8 mouse cellular contexts compared by ENCODE assay signal in the genomic region with DNA sequence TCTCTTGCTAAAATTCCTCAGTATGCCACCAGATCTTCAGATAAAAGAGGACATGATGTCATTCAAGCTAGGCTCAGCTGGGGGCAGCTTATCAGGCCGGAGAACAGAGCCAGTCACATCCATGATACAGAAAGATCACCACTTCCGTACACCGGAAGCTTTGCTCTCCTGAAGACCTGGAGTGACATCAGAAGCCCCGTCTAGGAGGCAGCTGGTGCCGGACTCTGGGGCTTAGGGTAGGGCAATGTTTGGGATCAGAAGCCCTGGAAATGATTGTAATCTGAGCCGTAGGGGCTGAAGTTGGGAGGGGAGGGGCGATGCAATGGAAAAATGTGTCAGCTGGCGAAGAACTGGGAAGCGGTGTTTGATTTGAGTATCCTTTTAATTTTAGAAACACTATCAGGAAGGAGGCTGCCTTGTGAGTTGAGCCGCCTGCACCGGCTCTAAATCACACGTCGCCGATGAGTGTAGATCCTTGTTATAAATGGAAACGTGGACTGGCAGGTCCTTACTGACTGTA. TPM values are rescaled to one million over a fixed set of nuclear protein-coding genes. Genes with fewer than 3 reads are reported as not detected.
DNase-seq lines count a peak whose midpoint lies in the region; ATAC-seq and TF ChIP-seq lines count a peak whose summit lies in the region.

No protein-coding gene starts in this region.

- no peaks in the 10 kb centered on the region for H3K27me3 ChIP-seq in cerebellum, adult 2 months (ENCODE audit: control insufficient read depth, insufficient read depth, low read length)
- H3K27me3 ChIP-seq in heart, embryonic 16.5 days (ENCODE audit: control insufficient read depth, insufficient read depth, low read length) = no peaks in the 10 kb centered on the region
- H3K27me3 ChIP-seq in myocyte (ENCODE audit: control insufficient read depth, insufficient read depth, insufficient read length) = no peaks in the 10 kb centered on the region
- H3K27me3 ChIP-seq in forebrain, embryonic 12.5 days = no peaks in the 10 kb centered on the region

- TF ChIP-seq CTCF in cerebellum, adult 2 months (IDR thresholded peaks at IDR 0.05; ENCODE audit: borderline replicate concordance, insufficient read depth, low read depth, low read length) = no peak

- H3K36me3 ChIP-seq in heart, embryonic 16.5 days (ENCODE audit: control insufficient read depth, insufficient read depth) = no peaks in the 10 kb centered on the region
- H3K36me3 ChIP-seq in myocyte (ENCODE audit: control insufficient read depth, insufficient read depth) = no peaks in the 10 kb centered on the region
- H3K36me3 ChIP-seq in forebrain, embryonic 12.5 days (replicated peaks) = no peaks in the 10 kb centered on the region

- WGBS in cerebellum, adult 2 months = 42% methylated on average over 15 of the region's 15 CpGs
- 4% methylated on average over 15 of the region's 15 CpGs for WGBS in heart, embryonic 16.5 days
- WGBS in forebrain, embryonic 12.5 days = 47% methylated on average over 15 of the region's 15 CpGs

- no peaks in the 10 kb centered on the region for H3K79me2 ChIP-seq in myocyte (ENCODE audit: control insufficient read depth, insufficient read depth)

- no peak overlapping the region for H3K27ac ChIP-seq in cerebellum, adult 2 months (ENCODE audit: insufficient read depth, low read length)
- H3K27ac ChIP-seq in heart, embryonic 16.5 days (ENCODE audit: low read length) = peak overlapping the region; percentile 93
- H3K27ac ChIP-seq in forebrain, embryonic 12.5 days = no peak overlapping the region

- peak; percentile 89 for ATAC-seq in heart, embryonic 16.5 days (replicated peaks; ENCODE audit: extremely low read depth, insufficient read depth, low FRiP score)
- no peak for ATAC-seq in forebrain, embryonic 12.5 days (ENCODE audit: low FRiP score)

- H3K4me3 ChIP-seq in cerebellum, adult 2 months (replicated peaks; ENCODE audit: insufficient read depth, low read depth, low read length) = peak overlapping the region; percentile 12
- peak overlapping the region; percentile 41 for H3K4me3 ChIP-seq in heart, embryonic 16.5 days (ENCODE audit: low read length)
- H3K4me3 ChIP-seq in myocyte = no peak overlapping the region
- H3K4me3 ChIP-seq in forebrain, embryonic 12.5 days (replicated peaks) = no peak overlapping the region

- no peak for DNase-seq in cerebellum, adult 2 months
- DNase-seq in cerebellum, adult 9-11 months = no peak
- peak; percentile 52 for DNase-seq in adrenal gland, postnatal 14 days
- peak; percentile 57 for DNase-seq in kidney, postnatal 14 days
- no peak for DNase-seq in cerebellum, postnatal 4 days (ENCODE audit: low spot score in 2 of 2)

- no peaks in the 10 kb centered on the region for H3K4me1 ChIP-seq in cerebellum, adult 2 months (ENCODE audit: control insufficient read depth, insufficient read depth, low read length)
- peaks cover 22% of the 10 kb centered on the region for H3K4me1 ChIP-seq in heart, embryonic 16.5 days (ENCODE audit: control insufficient read depth, insufficient read depth, low read length)
- peaks cover 6% of the 10 kb centered on the region; the same call in 1 of the 2 replicates for H3K4me1 ChIP-seq in forebrain, embryonic 12.5 days

- H3K9ac ChIP-seq in heart, embryonic 16.5 days (ENCODE audit: low read length) = peak overlapping the region; percentile 59
- H3K9ac ChIP-seq in forebrain, embryonic 12.5 days = no peak overlapping the region; the same call in 1 of the 2 replicates

- no peak overlapping the region for H3ac ChIP-seq in myocyte (ENCODE audit: control insufficient read depth, insufficient read length)

- TF ChIP-seq POLR2A in cerebellum, adult 2 months (IDR thresholded peaks at IDR 0.05; ENCODE audit: borderline replicate concordance, insufficient read depth, low read length) = no peak
- TF ChIP-seq POLR2A in myocyte (IDR thresholded peaks at IDR 0.05; ENCODE audit: insufficient read length, low read depth) = no peak

- no peaks in the 10 kb centered on the region; the same call in 1 of the 2 replicates for H3K9me3 ChIP-seq in heart, embryonic 16.5 days (replicated peaks; ENCODE audit: control insufficient read depth, low read length)
- H3K9me3 ChIP-seq in forebrain, embryonic 12.5 days = no peaks in the 10 kb centered on the region

- H3K4me2 ChIP-seq in heart, embryonic 16.5 days (ENCODE audit: low read depth, low read length) = peak overlapping the region; percentile 67
- H3K4me2 ChIP-seq in myocyte (ENCODE audit: low read depth) = peak overlapping the region; percentile 50
- H3K4me2 ChIP-seq in forebrain, embryonic 12.5 days = no peak overlapping the region

TF ChIP-seq in myocyte, 11 proteins besides CTCF, POLR2A, EP300 and RAD21:
- TF ChIP-seq MYOG (IDR thresholded peaks at IDR 0.05; ENCODE audit: control insufficient read depth in 1 of 3, insufficient read depth in 1 of 3, insufficient read length in 2 of 3, low read depth in 2 of 3) (peak in 2 of 3 experiments; percentile 2 to 65), MYOD1 (IDR thresholded peaks at IDR 0.05; ENCODE audit: control insufficient read depth in 1 of 3, insufficient read length in 2 of 3, low read depth in 2 of 3) (peak in 2 of 3 experiments; percentile 23 to 56), TCF3 (IDR thresholded peaks at IDR 0.05; ENCODE audit: insufficient read length, low read depth) (no peak), CEBPB (IDR thresholded peaks at IDR 0.05; ENCODE audit: insufficient read depth, poor library complexity, severe bottlenecking) (no peak)

RNA-seq across cellular contexts. Expression of a gene that starts 10.8 kb away (rescaled TPM):
- 20.4 and 23.1 TPM in 2 replicates for polyA plus RNA-seq in cerebellum, adult 2 months (2012; rRNA removed)
- total RNA-seq in adrenal gland, postnatal 14 days (2021) = 31.9 and 40.0 TPM in 2 replicates
- 51.6 and 55.3 TPM in 2 replicates for polyA plus RNA-seq in heart, embryonic 16.5 days (2015; fragmentation: Nextera tagmentation; extraction: Ambion mirVana)
- 71.9 TPM for polyA plus RNA-seq in myocyte (2012; fragmentation: generic; extraction: Trizol)
- polyA plus RNA-seq in forebrain, embryonic 12.5 days (2016; fragmentation: Nextera tagmentation; extraction: Ambion mirVana) = 12.9 and 13.6 TPM in 2 replicates

RNA-seq across cellular contexts. Expression of a gene that starts 26.6 kb away (rescaled TPM):
- 421 and 429 TPM in 2 replicates for polyA plus RNA-seq in cerebellum, adult 2 months (2012; rRNA removed)
- total RNA-seq in adrenal gland, postnatal 14 days (2021) = 346 and 353 TPM in 2 replicates
- polyA plus RNA-seq in heart, embryonic 16.5 days (2015; fragmentation: Nextera tagmentation; extraction: Ambion mirVana) = 455 and 485 TPM in 2 replicates
- 406 TPM for polyA plus RNA-seq in myocyte (2012; fragmentation: generic; extraction: Trizol)
- polyA plus RNA-seq in forebrain, embryonic 12.5 days (2016; fragmentation: Nextera tagmentation; extraction: Ambion mirVana) = 413 and 445 TPM in 2 replicates

Comparison
In these comparisons a context has a peak if more than half of its experiments do, and no peak if none do; other contexts are left out.
1. DNase-seq: peak in adrenal gland, postnatal 14 days (single experiment) and kidney, postnatal 14 days (single experiment); none in cerebellum, adult 2 months (0 of 2), cerebellum, adult 9-11 months (single experiment) and cerebellum, postnatal 4 days (0 of 2).
2. H3K4me3 ChIP-seq: peak in cerebellum, adult 2 months (single experiment) and heart, embryonic 16.5 days (single experiment); none in myocyte (single experiment) and forebrain, embryonic 12.5 days (single experiment).